Mouse (Mus musculus) stomach, embryonic 15.5 days (tissue): ENCODE measurements around the gene Lrrc55. TPM values are rescaled to one million over a fixed set of nuclear protein-coding genes. Genes with fewer than 3 reads are reported as not detected.
"Not testable (repeated sequence)": the region's sequence is repeated elsewhere in the genome, so short reads cannot be mapped to it uniquely, and the experiment has no call there.

Experiments used
- ATAC-seq: fragments of 200-750 bp; cut with Nextera tagmentation; 2 replicates; pipeline ENCODE4 v1.8.0; 2017; ENCODE audit warnings: low read depth, moderate number of reproducible peaks, moderate TSS enrichment; ENCODE audit not compliant: insufficient read depth, low FRiP score
- H3K27ac ChIP-seq: fragments of 300-500 bp; sonication (generic); 2 replicates; pipeline ENCODE4 v1.5.1; 2015; ENCODE audit warnings: mild to moderate bottlenecking, inconsistent platforms
- H3K27me3 ChIP-seq: fragments of 300-500 bp; sonication (generic); replicated peaks from 2 replicates; pipeline ENCODE4 v1.6.1; 2015; ENCODE audit warnings: inconsistent platforms
- H3K36me3 ChIP-seq: fragments of 300-500 bp; sonication (generic); 2 replicates; pipeline ENCODE4 v1.6.1; 2015; ENCODE audit warnings: inconsistent platforms
- H3K4me1 ChIP-seq: fragments of 300-500 bp; sonication (generic); 2 replicates; pipeline ENCODE4 v1.6.1; 2015; ENCODE audit warnings: inconsistent platforms
- H3K4me2 ChIP-seq: fragments of 300-500 bp; sonication (generic); 2 replicates; pipeline ENCODE4 v1.6.1; 2015; ENCODE audit warnings: mild to moderate bottlenecking, inconsistent platforms
- H3K4me3 ChIP-seq: fragments of 300-500 bp; sonication (generic); replicated peaks from 2 replicates; pipeline ENCODE4 v1.5.1; 2015; ENCODE audit warnings: inconsistent platforms
- H3K9ac ChIP-seq: fragments of 300-500 bp; sonication (generic); 2 replicates; pipeline ENCODE4 v1.6.1; 2015; ENCODE audit warnings: inconsistent platforms
- H3K9me3 ChIP-seq: fragments of 300-500 bp; sonication (generic); 2 replicates; pipeline ENCODE4 v1.6.1; 2016; ENCODE audit warnings: inconsistent platforms
- WGBS: fragments of 180-500 bp; shearing (Covaris S2); methylation state at CpG from one replicate; pipeline ENCODE4 v1.1.7; 2015; 5-methylcytosine and 5-hydroxymethylcytosine counted together
- polyA plus RNA-seq: library from polyadenylated mRNA; unstranded; fragments of >200 nt; fragmentation: Nextera tagmentation; extraction: Ambion mirVana; gene quantifications from 2 replicates; pipeline ENCODE4 v1.2.1, GENCODE M21; 2015

Gene Lrrc55
- 2.8 and 3.5 TPM in 2 replicates for polyA plus RNA-seq

DNA sequence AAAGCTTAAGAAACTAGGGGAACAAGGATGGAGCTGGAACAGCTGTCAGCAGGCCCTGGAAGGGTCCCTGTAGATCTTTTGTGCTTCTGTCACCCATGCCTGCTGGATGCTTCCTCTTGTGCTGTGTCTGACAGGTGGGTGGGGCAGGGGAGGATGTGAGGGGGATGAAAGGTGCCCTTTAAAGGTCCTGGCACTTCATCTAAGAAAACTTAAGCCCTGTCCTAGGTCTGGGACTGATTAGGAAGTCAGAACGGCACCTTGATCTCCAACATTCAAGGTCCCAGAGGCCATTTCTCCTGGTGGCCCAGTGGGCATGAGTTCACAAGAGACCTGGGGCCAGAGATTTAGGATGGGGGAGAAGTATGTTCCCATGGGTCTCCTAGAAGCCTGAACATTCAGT, at the start of gene Lrrc55:
Lrrc55 (minus strand) TSS at position 297 of the 400 bp plus-strand sequence.
- ATAC-seq, result no peak
- no peak within 1 kb of the TSS for H3K9ac ChIP-seq
- no peaks in the 10 kb centered on the region for H3K9me3 ChIP-seq
- peak within 1 kb of the TSS; percentile 47 for H3K4me2 ChIP-seq
- H3K36me3 ChIP-seq, result no peaks in the 10 kb centered on the region
- 86% methylated on average over 1 of the region's 1 CpGs for WGBS
- no peak within 1 kb of the TSS for H3K27ac ChIP-seq
- 0 out of 2 replicates have a peak, but pooled peaks cover 3% of the 10 kb centered on the region for H3K27me3 ChIP-seq
- peaks cover 3% of the 10 kb centered on the region; the same call in 1 of the 2 replicates for H3K4me1 ChIP-seq
- H3K4me3 ChIP-seq, result peak within 1 kb of the TSS; percentile 25

GRCm38 (mm10) chr2:85246506-85247082, 49.6 kb upstream of the Lrrc55 start:
- peak; percentile 31; the same call in 1 of the 2 replicates for ATAC-seq
- H3K27me3 ChIP-seq, result no peaks in the 10 kb centered on the region
- H3K9me3 ChIP-seq, result no peaks in the 10 kb centered on the region
- no peak overlapping the region for H3K4me3 ChIP-seq
- no peak overlapping the region for H3K27ac ChIP-seq
- no peaks in the 10 kb centered on the region for H3K4me1 ChIP-seq
- H3K36me3 ChIP-seq, result no peaks in the 10 kb centered on the region
- no peak overlapping the region for H3K4me2 ChIP-seq
- H3K9ac ChIP-seq, result no peak overlapping the region
- 3% methylated on average over 4 of the region's 4 CpGs for WGBS

DNA sequence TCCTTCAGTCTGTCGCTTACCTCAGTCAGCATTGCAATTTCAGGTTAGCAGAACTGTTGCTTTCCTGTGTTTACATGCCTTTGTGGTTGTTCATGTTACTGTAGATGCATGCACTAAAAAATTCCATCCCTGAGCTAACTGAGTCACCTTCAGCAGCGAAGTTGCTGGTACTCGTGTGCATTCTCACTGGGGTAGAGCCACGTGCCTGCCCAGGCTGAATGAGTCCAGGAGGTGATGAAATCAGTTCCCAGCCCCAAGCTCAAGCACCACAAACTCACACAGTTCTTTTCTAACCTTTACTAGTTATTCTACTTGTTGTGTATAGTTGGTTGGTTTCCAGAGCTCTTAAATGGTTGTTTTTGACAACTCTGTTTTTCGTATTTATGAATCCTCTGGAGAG, 48.7 kb upstream of the Lrrc55 start:
- Histone ChIP-seq H3K36me3 (no peaks in the 10 kb centered on the region), H3K27ac (no peak overlapping the region), H3K4me3 (no peak overlapping the region), H3K9ac (no peak overlapping the region), H3K27me3 (no peaks in the 10 kb centered on the region), H3K4me2 (no peak overlapping the region), H3K4me1 (no peaks in the 10 kb centered on the region), H3K9me3 (no peaks in the 10 kb centered on the region)
- 72% methylated on average over 5 of the region's 5 CpGs for WGBS
- no peak for ATAC-seq

DNA sequence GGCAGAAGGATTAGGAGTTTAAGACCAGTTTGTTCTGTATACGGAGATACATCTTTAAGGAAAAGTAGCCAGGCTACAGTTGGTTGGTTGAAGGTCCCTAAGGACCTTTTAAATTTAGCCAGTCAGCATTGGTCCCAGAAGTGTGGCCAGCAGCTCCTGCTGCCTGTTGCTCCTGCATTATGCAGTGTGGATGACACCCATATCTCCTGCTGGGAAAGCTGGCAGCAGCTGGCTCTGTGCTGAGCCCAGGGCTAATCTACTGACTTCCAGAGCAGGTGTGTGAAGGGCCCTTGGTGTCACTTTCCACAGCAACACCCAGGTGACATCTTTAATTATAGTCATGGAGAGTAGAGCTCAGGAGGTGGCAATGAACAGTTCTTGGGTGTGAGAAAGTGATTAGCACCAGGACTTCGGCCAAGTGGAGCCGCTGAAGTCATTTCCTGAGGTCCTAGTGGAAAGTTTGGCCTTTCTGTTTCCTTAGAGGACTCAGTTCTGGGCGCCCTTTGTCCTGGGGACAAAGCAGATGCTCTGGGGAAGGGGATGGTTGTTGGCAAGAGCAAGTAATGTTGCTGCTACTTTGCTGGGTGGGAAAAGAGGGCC, 41.2 kb upstream of the Lrrc55 start:
- no peaks in the 10 kb centered on the region for H3K36me3 ChIP-seq
- no peak for ATAC-seq
- H3K4me2 ChIP-seq, result no peak overlapping the region
- WGBS, result 42% methylated on average over 4 of the region's 4 CpGs
- no peaks in the 10 kb centered on the region for H3K27me3 ChIP-seq
- H3K9me3 ChIP-seq, result no peaks in the 10 kb centered on the region
- H3K4me1 ChIP-seq, result no peaks in the 10 kb centered on the region
- H3K27ac ChIP-seq, result no peak overlapping the region
- no peak overlapping the region for H3K9ac ChIP-seq
- H3K4me3 ChIP-seq, result no peak overlapping the region

GRCm38 (mm10) chr2:85237231-85237630, 40.2 kb upstream of the Lrrc55 start:
- not testable (repeated sequence) for H3K9me3 ChIP-seq, H3K27me3 ChIP-seq, H3K9ac ChIP-seq, H3K4me3 ChIP-seq, H3K4me1 ChIP-seq, H3K36me3 ChIP-seq, H3K27ac ChIP-seq, H3K4me2 ChIP-seq, ATAC-seq
- 97% methylated on average over 2 of the region's 2 CpGs for WGBS

DNA sequence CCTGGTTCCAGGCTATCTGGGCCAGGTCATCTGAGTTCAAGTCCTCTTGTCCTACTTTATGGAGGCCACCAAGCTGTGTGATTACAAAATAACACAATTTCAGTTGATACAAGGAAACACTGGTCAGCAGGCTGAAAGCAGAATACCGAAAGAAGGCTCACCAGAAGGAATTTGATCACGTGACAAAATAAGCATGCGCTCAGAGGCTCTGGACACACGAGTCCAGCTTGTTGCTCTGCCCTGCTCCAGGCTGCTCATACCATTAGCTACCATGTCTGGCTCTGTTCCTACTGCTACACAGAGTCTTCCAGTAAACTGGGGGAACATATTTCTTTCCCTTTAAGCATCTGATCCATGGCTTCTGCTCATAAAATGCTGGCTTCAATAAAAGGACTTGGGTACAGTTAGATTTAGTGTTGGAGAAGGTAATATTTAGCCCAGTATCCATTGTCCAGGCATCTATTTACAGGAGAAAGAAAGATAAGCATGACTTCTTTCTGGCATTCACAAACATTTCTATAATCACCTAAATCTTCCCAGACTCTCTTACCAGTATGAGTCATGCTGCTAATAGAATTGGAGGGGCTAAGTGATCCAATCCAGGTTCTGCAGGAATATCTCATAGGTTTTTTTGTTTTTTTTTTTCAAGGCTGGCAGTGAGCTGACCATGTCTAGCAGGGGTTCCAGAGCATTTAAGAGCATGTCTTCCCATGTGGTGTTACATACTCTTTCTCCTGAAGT, 33.9 kb upstream of the Lrrc55 start:
- WGBS, result 66% methylated on average over 4 of the region's 4 CpGs

GRCm38 (mm10) chr2:85229606-85230005, 32.6 kb upstream of the Lrrc55 start:
- Histone ChIP-seq H3K27me3 (no peaks in the 10 kb centered on the region; the same call in 1 of the 2 replicates), H3K9me3 (no peaks in the 10 kb centered on the region), H3K4me3 (no peak overlapping the region), H3K36me3 (no peaks in the 10 kb centered on the region), H3K27ac (no peak overlapping the region), H3K4me1 (no peaks in the 10 kb centered on the region), H3K9ac (no peak overlapping the region), H3K4me2 (no peak overlapping the region)
- no peak for ATAC-seq
- 59% methylated on average over 3 of the region's 3 CpGs for WGBS

More for the DNA sequence above, 33.9 kb upstream of the Lrrc55 start:
- H3K9me3 ChIP-seq, result no peaks in the 10 kb centered on the region
- H3K27me3 ChIP-seq, result no peaks in the 10 kb centered on the region; the same call in 1 of the 2 replicates
- H3K36me3 ChIP-seq, result no peaks in the 10 kb centered on the region
- H3K9ac ChIP-seq, result no peak overlapping the region
- H3K27ac ChIP-seq, result no peak overlapping the region
- H3K4me3 ChIP-seq, result no peak overlapping the region
- H3K4me1 ChIP-seq, result no peaks in the 10 kb centered on the region
- ATAC-seq, result no peak
- no peak overlapping the region for H3K4me2 ChIP-seq

GRCm38 (mm10) chr2:85227816-85228335, 30.9 kb upstream of the Lrrc55 start:
- Histone ChIP-seq H3K4me3 (no peak overlapping the region), H3K36me3 (no peaks in the 10 kb centered on the region), H3K27me3 (no peaks in the 10 kb centered on the region; the same call in 1 of the 2 replicates), H3K9me3 (no peaks in the 10 kb centered on the region), H3K4me2 (no peak overlapping the region), H3K9ac (no peak overlapping the region), H3K4me1 (no peaks in the 10 kb centered on the region), H3K27ac (no peak overlapping the region)
- 90% methylated on average over 3 of the region's 3 CpGs for WGBS
- no peak for ATAC-seq

GRCm38 (mm10) chr2:85224221-85225179, 27.5 kb upstream of the Lrrc55 start:
- Histone ChIP-seq H3K4me1 (no peaks in the 10 kb centered on the region), H3K4me2 (no peak overlapping the region), H3K4me3 (no peak overlapping the region), H3K27me3 (no peaks in the 10 kb centered on the region; the same call in 1 of the 2 replicates), H3K9me3 (no peaks in the 10 kb centered on the region), H3K9ac (no peak overlapping the region), H3K36me3 (no peaks in the 10 kb centered on the region), H3K27ac (no peak overlapping the region)
- ATAC-seq, result peak; percentile 17; the same call in 1 of the 2 replicates
- WGBS, result 39% methylated on average over 17 of the region's 17 CpGs

- Histone ChIP-seq H3K27ac (no peak overlapping the region), H3K36me3 (no peaks in the 10 kb centered on the region), H3K9ac (no peak overlapping the region), H3K4me2 (no peak overlapping the region), H3K9me3 (no peaks in the 10 kb centered on the region), H3K4me1 (no peaks in the 10 kb centered on the region), H3K4me3 (no peak overlapping the region), H3K27me3 (no peaks in the 10 kb centered on the region)
- ATAC-seq, result no peak
These were observed 19.6 kb upstream of the Lrrc55 start for GRCm38 (mm10) chr2:85216606-85217005.

- ATAC-seq, result no peak
- Histone ChIP-seq H3K27me3 (no peaks in the 10 kb centered on the region), H3K27ac (no peak overlapping the region), H3K4me1 (no peaks in the 10 kb centered on the region), H3K36me3 (no peaks in the 10 kb centered on the region), H3K4me2 (no peak overlapping the region), H3K9ac (no peak overlapping the region), H3K9me3 (no peaks in the 10 kb centered on the region), H3K4me3 (no peak overlapping the region)
- WGBS, result 82% methylated on average over 2 of the region's 2 CpGs
These were observed 16.7 kb upstream of the Lrrc55 start for GRCm38 (mm10) chr2:85213746-85214145.
